Mouse (Mus musculus) CD4-positive, CD25-positive, alpha-beta regulatory T cell, adult 2 months (primary cell): ENCODE data around the gene Plekhh2.
A peak's percentile ranks its signal among the peaks of the same experiment; 100 is the strongest.

Experiments used
- DNase-seq: peaks from one replicate; pipeline ENCODE4 v3.0.0-alpha.2; 2012; ENCODE audit warnings: low read depth, low spot score

Gene Plekhh2

DNA sequence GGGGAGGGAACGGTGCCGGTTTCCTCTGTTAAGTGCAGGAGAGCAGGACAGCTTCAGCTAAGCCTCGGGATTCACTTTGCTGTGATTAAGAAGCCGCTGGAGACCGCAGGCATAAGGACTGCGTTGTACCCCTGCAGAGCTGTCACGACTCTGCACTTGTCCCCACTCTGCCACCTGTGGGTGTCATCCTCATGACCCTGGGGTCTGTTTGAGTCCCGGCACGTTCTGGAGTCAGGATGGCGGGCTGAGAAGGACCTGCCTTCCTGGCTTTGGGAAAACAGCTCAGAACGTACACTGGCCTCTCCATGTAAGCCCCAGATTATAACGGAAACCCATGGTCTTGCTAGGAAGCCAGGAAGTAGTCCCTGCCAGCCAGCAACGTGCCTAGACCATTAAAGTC lies 95.3 kb downstream of the Plekhh2 start:
- DNase-seq, result no peak

DNA sequence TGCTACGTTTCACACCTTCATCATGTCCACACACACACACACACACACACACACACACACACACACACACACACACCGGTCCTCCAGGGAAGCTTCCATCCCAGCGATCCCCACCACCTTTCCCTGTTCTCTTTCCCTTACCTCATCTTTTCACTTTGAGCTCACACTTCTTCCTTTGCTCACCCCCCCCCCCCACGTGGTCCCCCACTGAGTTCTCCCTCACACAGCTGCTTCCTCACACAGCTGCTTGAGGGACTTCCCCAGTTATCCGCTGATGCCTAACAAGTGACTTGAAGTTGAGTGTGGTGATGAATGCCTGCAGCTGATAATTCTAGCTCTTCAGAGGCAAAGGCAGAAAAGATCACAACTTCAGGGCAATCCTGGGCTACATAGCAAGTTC lies 95.9 kb downstream of the Plekhh2 start:
- peak; percentile 31 for DNase-seq

DNA sequence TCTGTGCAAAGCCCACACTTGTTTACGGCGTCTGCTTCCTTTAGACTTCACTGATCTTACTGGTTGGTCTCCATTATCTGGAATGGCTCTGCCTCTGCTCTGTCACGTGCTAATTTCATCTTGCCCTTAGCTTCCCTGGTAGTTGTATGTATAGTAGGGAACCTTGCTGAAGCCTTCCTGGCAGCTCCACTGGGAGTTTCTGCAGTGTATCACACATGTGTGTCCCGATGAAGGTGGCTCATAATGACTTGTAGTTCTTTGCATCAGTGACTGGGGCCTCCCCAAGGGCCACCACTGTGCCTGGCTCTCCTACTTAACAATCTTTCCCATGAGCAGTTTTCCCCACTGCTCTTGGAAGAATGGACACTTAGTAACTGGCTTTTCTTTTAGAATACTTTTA lies 96.9 kb downstream of the Plekhh2 start:
- DNase-seq, result no peak

DNA sequence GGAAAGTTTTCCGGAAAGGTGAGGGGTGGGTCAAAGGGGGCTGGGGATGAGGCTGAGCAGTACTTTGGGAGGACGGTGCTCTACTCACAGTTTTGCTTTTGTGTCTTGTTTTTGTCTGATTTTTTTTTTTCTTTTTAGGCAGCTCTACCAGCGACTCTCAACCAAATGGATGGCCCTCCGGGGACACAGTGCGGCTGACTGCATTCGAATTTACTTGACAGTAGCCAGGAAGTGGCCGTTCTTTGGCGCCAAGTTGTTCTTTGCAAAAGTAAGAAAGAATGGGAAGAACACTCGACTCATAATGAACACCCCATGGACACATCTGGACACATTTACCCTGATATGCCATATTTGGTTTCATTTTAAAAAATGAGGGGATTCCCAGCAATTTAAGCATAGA lies 99.8 kb downstream of the Plekhh2 start:
- DNase-seq, result no peak

DNA sequence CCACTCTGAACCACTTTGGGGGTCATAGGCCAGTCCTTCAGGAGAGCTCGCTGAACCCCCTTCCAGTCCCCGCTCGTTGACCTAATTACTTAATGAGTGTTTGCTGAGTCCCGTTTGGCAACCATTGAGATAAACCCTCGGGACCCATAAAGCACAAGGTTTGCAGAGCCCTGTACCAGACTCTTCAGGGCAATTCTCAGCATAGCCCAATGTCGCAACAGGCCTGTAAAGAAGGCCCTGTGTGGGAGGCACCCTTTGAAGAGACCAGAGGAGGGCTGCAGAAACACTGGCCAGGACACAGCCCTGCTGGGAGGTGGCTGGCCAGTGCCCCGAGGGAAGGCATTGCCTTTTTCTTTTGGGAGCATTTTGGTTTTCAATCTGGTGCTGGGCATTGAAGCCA lies 100.3 kb downstream of the Plekhh2 start:
- DNase-seq, result no peak

DNA sequence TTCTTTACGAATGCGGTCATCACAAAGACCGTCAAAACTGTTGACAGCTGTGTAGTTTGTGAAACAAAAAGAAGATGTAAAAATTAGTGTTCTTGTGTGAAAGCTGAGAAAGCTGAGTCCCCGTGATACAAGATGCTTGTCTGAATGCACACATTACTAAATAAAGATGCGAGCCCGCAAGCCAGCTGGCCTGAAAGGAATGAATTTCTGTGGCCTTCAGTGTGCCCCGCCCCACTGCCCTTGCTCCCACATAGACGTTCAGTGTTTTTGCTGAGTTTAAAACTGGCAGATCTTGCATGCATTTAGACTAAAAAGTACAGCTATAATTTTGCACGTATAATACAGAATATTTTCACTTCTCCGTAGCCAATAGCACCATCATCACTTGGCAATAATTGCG lies 104.1 kb downstream of the Plekhh2 start:
- no peak for DNase-seq

DNA sequence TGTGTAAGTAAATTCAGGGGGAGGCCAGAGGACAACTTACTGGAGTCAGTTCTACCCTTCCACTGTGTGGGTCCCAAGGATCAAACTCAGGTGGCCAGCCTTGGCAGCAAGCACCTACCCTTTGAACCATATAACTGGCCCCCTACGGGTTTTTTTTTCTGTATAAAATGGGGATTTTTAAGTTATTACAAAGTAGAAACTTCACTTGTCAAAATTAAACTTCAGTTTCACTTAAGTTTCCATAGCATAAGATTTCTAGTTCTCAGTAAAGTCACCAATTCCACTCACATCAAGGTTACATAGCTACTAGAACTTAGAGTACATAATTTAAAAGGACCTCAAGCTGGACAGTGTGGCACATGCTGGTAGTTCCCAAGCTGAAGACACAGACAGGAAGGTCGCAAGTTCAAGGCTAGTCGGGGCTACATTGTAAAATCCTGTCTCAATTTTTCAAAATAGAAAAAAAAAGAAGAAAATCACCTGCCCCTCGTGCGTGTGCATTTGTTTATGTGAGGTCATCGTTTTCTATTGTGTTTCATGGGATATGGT lies 104.9 kb downstream of the Plekhh2 start:
- DNase-seq, result no peak

DNA sequence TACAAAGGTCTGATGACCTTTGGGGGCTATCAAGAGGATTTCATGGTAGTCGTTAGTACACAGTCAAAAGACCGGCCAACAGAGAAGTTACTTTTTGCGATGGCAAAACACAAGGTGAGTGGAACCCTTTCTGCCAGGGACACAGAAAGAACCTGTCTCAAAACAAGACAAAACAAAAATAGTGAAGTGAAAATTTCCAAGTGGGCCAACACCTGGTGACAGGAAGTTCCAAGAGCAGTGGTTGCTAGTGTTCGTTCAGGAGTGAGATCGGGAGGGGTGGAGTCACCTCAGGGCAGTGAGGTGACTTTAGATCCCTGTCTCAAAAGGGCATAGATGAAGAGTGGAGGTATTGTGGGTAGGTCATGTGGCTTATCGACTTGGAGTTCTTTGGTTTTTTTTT lies 106.3 kb downstream of the Plekhh2 start:
- no peak for DNase-seq

DNA sequence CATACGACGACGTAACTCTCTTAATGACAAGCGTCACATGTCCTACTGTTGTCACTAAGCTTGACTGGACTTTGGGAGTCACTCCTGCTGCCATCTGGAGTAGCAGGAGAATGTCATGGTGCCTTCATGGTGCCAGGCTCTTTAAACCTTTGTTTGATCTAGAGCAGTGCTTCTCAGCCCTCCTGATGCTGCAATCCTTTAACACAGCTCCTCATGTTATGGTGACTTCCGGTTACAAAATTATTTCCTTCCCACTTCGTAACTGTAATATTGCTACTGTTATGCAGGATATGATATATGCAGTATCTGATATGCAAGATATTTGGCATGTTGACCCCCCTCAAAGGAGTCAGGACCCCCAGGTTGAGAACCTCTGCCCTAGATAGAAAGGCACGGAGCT lies 107.4 kb downstream of the Plekhh2 start:
- DNase-seq, result no peak

DNA sequence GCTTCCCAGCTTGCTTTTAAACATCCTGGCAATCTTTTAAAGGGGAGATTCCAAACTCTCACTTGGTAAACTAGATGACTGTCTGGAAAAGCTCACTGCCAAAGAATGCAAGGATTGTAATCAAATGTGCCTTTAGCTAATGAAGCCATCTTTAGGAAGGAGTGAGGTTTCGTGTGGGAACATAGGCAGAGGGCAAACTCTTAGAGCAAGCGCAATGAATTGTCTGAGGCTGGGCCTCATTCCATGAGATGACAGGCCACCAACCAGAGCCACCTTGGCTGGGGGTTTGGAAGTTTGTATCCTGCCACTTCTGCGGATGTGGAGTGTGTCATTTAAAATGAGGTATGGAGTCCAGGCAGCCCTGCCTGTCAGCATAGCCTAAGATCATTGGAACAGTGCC lies 108.4 kb downstream of the Plekhh2 start:
- DNase-seq, result no peak

DNA sequence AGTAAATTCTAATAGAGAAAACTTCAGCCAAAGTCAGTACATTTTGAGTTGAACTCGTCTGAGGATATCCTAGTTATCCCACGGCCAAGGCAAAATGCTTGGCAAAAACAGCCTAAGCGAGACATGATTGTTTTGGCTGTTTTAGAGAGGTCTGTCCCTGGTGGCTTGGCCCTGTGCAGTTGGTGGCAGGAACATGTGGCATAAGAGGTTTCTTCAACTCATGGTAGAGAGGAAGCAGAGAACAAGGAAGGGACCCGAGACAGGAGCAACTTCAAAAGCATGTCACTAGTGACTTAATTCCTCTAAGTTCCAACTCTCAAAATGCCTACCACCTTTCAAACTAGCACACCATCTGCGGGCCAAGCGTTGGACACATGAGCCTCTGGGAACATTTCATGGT lies 108.9 kb downstream of the Plekhh2 start:
- no peak for DNase-seq

DNA sequence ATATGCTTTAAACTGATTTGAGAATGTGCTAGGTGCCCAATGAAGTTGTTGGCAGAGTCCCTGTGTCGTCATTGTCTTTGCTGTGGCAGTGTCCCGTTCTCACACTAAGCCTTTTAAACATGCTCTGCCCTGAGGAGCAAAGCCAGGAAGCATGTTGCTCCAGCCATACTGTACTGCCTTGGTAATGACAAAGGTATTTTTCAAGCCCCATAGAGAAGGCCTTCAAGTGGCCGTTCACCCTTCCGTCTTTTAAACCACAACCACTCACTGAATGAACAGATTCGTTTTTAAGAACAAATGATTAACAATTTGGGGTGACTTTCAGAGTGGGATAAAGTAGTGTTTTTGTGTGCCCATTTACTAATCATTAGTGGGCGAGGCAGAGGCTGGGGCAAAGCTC lies 109.5 kb downstream of the Plekhh2 start:
- DNase-seq, result no peak

DNA sequence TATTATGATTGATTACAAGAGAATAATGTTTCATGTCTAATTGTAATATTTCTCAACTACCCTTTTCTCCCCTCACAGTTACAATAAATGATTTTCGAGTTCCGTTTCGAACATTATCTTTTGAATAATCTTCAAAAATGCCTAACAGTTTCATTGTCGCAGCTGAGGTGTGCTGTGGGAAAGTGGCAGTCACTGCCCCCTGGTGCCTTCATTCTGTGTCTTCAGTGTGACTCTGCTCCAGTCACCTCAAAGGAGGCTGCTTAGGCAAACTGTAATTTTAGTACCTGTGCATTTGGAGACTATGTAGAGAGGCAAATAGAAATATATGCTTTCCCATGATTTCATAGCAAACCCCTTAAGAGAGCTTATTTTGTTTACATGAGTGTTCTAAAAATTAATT lies 110.3 kb downstream of the Plekhh2 start:
- no peak for DNase-seq

DNA sequence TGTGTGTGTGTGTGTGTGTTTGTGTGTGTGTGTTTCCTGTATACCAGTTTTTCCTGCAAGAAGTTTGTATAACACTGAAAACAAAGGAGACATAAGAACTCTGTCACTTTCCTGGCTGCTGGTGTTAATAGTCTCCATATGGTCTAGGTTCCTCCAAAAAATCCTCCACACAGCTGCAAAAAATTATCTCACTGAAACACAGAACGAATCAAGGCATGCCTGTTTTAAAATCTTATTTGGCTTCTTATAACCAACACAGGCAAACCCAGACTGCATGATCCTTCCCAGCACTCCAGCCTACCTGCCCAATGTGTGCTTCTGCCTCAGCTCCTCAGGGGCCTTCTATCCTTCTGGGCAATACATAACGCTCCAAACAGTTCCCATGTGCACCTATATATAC lies 111.2 kb downstream of the Plekhh2 start:
- DNase-seq, result no peak

DNA sequence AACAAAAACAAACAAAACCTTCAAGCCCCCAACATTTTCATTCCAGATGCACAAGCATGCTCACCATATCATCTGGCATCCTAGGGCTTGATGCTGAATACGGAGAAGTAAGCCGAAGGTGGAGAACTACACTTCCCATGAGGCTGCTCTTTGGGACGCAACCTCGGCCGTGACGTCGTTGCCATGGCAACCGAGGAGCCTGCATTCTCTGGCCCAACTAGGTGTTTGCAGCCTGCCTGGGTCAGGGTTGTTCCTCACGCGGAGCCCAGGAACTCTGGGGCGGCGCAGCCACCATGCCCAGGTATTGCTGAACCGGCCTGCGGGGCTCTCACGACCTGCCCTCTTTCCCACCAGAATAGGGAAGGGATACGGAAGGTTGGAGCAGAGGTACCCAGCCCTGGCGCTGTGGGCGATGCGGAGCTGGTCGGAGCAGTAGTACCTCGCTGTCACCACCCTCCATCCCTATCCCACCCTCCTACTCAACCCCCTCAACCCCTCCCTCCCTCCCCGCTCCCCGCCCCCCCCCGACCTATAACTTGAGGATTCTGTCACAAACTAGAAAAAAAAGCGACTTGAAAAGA lies 114.7 kb downstream of the Plekhh2 start, which contains the start of gene Dync2li1:
Gene Dync2li1 (plus strand): TSS at position 221 of the 581 bp plus-strand sequence.
- peak; percentile 96 for DNase-seq

DNA sequence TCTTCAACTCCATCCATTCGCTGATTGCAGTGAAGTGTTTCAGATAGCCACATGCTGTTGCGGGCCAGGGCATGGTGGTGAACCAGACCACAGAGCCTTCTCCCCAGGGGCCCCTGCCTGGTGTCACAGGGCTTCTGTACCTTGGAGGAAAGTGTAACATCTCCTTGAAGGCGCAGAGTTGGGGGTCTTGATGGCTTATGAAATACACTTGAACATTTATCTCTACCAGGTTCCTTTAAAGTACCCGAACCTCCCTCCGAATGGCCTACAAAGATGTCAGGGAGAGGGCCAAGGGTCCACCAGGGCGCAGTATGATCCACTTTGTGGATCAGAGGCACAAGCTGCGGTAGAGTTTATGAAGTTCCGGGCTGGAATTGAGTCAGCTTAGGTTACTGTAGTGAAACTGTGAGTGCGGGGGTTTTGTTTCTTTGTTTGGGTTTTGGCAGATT lies 115.2 kb downstream of the Plekhh2 start:
- DNase-seq, result no peak

DNA sequence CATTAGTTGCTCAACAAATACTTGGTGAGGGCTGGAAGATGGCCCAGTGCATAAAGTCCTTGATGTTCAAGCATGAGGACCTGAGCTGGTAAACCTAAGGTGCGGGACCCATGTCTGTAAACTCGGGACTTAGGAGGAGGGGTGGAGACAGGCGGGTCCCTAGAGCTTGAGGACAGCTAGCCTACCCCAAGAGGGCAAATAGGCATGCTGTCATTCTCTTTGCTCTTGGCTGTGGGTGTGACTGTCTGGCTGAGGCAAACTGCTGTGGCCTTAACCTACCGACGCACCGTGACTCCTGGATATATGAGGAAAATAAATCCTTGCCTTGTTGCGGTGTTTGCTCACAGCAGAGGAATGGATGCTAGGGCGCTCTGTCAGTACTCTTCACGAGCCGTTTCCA lies 116.0 kb downstream of the Plekhh2 start:
- DNase-seq, result no peak

DNA sequence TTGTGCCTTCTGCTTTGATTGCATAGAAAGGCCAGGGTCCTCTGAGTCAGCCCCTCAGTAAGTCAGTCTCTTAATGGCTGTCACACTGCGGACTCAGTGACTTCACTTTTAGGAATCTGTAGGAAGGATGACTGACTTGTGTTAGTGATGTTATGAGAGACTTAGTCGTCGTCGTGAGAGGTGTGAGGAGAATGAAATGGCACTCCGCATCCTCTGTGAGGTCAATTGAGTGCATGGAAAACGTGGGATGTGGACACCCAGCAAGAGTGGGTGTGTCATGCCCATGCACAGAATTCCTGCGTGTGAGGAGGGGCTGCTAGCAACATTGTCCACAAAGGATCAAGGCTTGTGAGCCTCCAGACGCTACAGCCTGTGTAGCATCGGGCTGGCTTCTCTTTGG lies 116.9 kb downstream of the Plekhh2 start:
- DNase-seq, result no peak

DNA sequence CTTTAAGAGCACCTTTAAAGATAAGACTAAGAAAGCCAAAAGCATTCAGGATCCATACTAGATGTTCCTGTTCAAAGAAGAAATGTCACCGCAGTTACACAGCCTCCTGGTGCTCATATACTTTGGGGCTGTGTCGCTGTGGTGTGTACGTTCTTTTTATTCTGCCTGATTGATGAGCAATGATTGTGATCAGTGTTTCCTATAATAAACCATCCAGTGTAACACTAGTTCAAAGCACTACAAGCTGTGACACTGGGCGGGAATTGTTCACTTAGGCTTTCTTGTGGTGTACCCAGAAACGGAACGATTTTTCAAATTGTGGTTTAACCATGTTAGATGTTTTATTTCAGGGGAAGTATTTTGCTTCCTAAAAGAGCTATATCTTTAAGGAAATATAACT lies 120.1 kb downstream of the Plekhh2 start:
- no peak for DNase-seq

DNA sequence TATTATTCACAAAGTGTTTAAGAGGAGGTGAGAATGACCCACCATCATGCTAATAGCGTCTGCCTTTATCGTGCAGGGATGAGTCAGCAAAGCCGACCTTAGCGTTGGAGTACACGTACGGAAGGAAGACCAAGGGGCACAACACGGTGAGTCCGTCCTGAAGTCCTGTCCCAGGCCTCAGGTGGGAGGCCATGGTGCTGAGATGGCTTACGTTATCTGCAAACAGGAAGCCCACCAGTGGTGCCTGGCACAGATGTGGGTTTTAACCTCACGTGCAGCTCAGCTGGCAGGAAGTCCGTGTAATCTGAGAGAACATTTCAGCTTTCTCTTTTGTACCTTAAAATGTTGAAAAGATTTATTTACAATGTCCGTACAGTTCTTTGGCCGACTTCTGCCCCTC lies 121.7 kb downstream of the Plekhh2 start:
- peak; percentile 66 for DNase-seq

DNA sequence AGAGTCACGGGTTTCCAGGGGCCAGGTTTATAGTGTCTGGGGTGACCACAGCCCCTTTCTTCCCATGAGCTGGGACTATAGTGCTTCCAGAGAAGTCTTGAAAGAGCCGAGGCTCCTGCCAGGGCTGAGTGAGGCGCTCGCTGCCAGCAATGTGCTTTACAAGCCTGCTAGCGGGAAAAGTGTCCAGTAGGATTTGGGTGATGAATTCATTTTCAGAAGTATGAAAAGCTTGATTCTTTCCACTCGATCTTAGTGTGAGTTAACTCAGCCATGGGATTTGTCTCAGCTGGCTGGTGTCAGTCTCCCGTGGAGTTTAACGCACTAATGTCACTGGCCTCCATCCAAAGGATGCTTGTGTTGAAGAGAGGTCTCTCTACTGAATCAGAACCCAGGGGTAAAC lies 124.6 kb downstream of the Plekhh2 start:
- no peak for DNase-seq

DNA sequence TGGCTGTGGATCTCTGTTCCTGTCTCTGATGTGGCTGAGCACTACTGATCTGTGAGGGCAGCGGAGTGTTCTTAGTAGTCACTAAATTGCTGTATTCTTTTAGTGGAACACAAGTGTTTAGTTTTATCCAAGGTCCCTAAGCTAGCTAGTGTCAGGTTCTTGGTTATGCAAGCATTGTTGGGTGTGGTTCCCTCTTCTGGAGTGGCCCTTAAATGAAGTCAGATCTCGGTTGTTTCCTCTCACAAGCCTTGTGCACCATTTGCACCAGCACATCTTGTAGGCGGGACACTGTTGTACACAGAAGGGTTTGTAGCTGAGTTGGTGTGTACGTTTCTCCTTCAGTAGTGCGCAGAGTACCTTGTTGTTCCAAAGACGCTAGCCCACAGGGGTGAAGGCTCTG lies 126.3 kb downstream of the Plekhh2 start:
- DNase-seq, result no peak

DNA sequence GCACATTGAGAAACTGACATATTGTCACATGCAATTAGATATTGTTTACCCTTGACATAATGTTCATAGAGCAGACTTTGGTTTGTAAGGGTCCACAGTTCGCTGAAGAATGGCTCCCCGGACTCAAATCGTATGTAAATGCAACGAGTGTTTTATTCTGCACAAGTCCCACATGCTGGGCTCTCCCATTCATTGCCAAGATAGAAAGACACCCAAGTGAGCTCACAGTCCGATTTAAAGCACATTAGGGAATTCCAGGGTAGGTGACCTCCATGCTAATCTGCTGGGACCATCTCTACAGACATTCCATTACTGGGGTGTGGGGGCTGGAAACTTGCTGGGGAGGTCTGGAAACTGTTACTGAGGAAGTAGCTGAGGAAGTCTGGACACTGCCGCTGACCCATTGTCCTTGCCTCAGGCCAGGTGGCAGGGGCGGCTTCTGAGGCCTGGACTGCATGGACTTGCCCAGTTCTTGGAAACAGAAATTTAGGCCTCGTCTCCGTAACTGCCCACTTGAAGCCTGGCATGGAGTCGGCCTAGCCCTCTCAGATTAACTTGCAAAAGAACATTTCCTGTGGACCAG lies 128.2 kb downstream of the Plekhh2 start:
- no peak for DNase-seq

DNA sequence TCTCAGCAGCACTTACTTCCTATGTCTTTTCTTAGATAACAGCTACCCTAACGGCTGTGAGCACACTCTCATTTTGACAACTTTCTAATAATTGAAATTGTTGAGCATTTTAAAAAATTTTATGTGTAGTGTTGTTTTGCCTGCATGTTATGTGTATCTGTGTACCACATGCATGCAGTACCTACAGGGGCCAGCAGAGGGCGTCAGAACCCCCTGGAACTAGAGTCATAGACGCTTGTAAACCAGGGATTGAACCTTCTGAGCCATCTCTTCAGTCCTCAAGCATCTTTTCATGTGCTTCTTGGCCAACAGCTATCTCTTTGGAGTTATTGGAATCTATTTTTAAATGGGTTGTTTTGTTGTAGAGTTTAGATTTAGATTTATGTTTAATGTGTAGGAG lies 130.2 kb downstream of the Plekhh2 start:
- peak; percentile 57 for DNase-seq
